Mouse (Mus musculus): Measurements from ENCODE around the gene Tmem91. TPM values are rescaled to one million over a fixed set of nuclear protein-coding genes. Genes with fewer than 3 reads are reported as not detected.

The Tmem91 gene
- polyA plus RNA-seq, 1 experiment from 2014 or later: 3.6 TPM

GRCm38 (mm10) chr7:25711731-25712197 is 36.8 kb upstream of the Tmem91 start:
- H3K9ac ChIP-seq (ENCODE audit: low read length): no peak overlapping the region
- H3K4me1 ChIP-seq (replicated peaks; ENCODE audit: control insufficient read depth, insufficient read depth, low read length): peaks cover 18% of the 10 kb centered on the region
- H3K9me3 ChIP-seq (ENCODE audit: control insufficient read depth, low read length): no peaks in the 10 kb centered on the region
- WGBS: 39% methylated on average over 7 of the region's 7 CpGs
- no peak for ATAC-seq (ENCODE audit: low read depth)
- no peaks in the 10 kb centered on the region for H3K27me3 ChIP-seq (ENCODE audit: control insufficient read depth, insufficient read depth, low read depth, low read length)
- H3K4me2 ChIP-seq (ENCODE audit: low read depth, low read length): no peak overlapping the region
- peaks cover 33% of the 10 kb centered on the region for H3K36me3 ChIP-seq (ENCODE audit: control insufficient read depth, insufficient read depth, low read length)
- no peak overlapping the region for H3K4me3 ChIP-seq (ENCODE audit: low read length)
- no peak overlapping the region for H3K27ac ChIP-seq (ENCODE audit: low read length)

- no peak overlapping the region for H3K4me3 ChIP-seq (ENCODE audit: low read length)
- H3K27me3 ChIP-seq (ENCODE audit: control insufficient read depth, insufficient read depth, low read depth, low read length): no peaks in the 10 kb centered on the region
- H3K36me3 ChIP-seq (ENCODE audit: control insufficient read depth, insufficient read depth, low read length): peaks cover 33% of the 10 kb centered on the region
- WGBS: 69% methylated on average over 5 of the region's 5 CpGs
- H3K27ac ChIP-seq (ENCODE audit: low read length): no peak overlapping the region
- no peak overlapping the region for H3K9ac ChIP-seq (ENCODE audit: low read length)
- H3K4me1 ChIP-seq (replicated peaks; ENCODE audit: control insufficient read depth, insufficient read depth, low read length): peaks cover 24% of the 10 kb centered on the region
- no peaks in the 10 kb centered on the region for H3K9me3 ChIP-seq (ENCODE audit: control insufficient read depth, low read length)
- no peak overlapping the region for H3K4me2 ChIP-seq (ENCODE audit: low read depth, low read length)
- ATAC-seq (ENCODE audit: low read depth): no peak
These were observed 36.2 kb upstream of the Tmem91 start for GRCm38 (mm10) chr7:25711165-25711564.

- Histone ChIP-seq H3K36me3 (ENCODE audit: control insufficient read depth, insufficient read depth, low read length) (peaks cover 29% of the 10 kb centered on the region), H3K9me3 (ENCODE audit: control insufficient read depth, low read length) (no peaks in the 10 kb centered on the region), H3K27ac (ENCODE audit: low read length) (0 out of 2 replicates have a peak overlapping the region, but pooled peaks have one; percentile 2), H3K4me2 (ENCODE audit: low read depth, low read length) (no peak overlapping the region), H3K4me1 (replicated peaks; ENCODE audit: control insufficient read depth, insufficient read depth, low read length) (peaks cover 30% of the 10 kb centered on the region), H3K27me3 (ENCODE audit: control insufficient read depth, insufficient read depth, low read depth, low read length) (no peaks in the 10 kb centered on the region), H3K9ac (ENCODE audit: low read length) (peak overlapping the region; percentile 36), H3K4me3 (ENCODE audit: low read length) (no peak overlapping the region)
- no peak for ATAC-seq (ENCODE audit: low read depth)
- WGBS: 13% methylated on average over 7 of the region's 7 CpGs
These were observed 35.7 kb upstream of the Tmem91 start for GRCm38 (mm10) chr7:25710519-25711130.

DNA sequence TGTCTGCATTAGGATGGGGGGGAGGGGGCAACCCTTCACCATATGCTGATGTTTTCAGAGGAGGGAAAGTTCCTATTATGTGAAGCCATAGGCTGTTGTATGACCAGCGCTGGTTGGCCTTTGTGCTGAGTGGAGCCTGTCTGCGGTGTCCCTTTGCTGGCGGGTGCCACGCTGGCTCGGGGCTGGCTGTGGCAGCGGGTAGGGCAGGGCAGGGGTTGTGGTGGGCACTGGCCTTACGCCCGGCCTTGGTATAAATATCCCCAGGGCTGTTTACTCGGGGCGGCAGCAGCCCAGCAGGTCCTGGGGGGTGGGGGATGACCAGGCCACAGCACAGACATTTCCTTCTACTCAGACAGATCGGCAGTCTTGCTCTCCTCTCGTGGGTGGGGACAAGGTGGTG is 35.0 kb upstream of the Tmem91 start:
- H3K27me3 ChIP-seq (ENCODE audit: control insufficient read depth, insufficient read depth, low read depth, low read length): no peaks in the 10 kb centered on the region
- H3K9me3 ChIP-seq (ENCODE audit: control insufficient read depth, low read length): no peaks in the 10 kb centered on the region
- H3K9ac ChIP-seq (ENCODE audit: low read length): peak overlapping the region; percentile 19; the same call in 1 of the 2 replicates
- H3K36me3 ChIP-seq (ENCODE audit: control insufficient read depth, insufficient read depth, low read length): peaks cover 23% of the 10 kb centered on the region
- H3K4me3 ChIP-seq (ENCODE audit: low read length): no peak overlapping the region
- H3K27ac ChIP-seq (ENCODE audit: low read length): 0 out of 2 replicates have a peak overlapping the region, but pooled peaks have one; percentile 2
- H3K4me1 ChIP-seq (replicated peaks; ENCODE audit: control insufficient read depth, insufficient read depth, low read length): peaks cover 35% of the 10 kb centered on the region
- WGBS: 8% methylated on average over 12 of the region's 12 CpGs
- no peak overlapping the region for H3K4me2 ChIP-seq (ENCODE audit: low read depth, low read length)
- ATAC-seq (ENCODE audit: low read depth): no peak

- Histone ChIP-seq H3K27me3 (ENCODE audit: control insufficient read depth, insufficient read depth, low read depth, low read length) (no peaks in the 10 kb centered on the region; the same call in 1 of the 2 replicates), H3K36me3 (ENCODE audit: control insufficient read depth, insufficient read depth, low read length) (peaks cover 2% of the 10 kb centered on the region; the same call in 1 of the 2 replicates), H3K27ac (ENCODE audit: low read length) (peak overlapping the region; percentile 82), H3K9me3 (ENCODE audit: control insufficient read depth, low read length) (no peaks in the 10 kb centered on the region), H3K4me1 (replicated peaks; ENCODE audit: control insufficient read depth, insufficient read depth, low read length) (peaks cover 43% of the 10 kb centered on the region), H3K9ac (ENCODE audit: low read length) (no peak overlapping the region), H3K4me2 (ENCODE audit: low read depth, low read length) (no peak overlapping the region), H3K4me3 (ENCODE audit: low read length) (no peak overlapping the region)
- WGBS: 36% methylated on average over 15 of the region's 15 CpGs
- ATAC-seq (ENCODE audit: low read depth): peak; percentile 78
These were observed 32.8 kb upstream of the Tmem91 start for GRCm38 (mm10) chr7:25707581-25708292.

DNA sequence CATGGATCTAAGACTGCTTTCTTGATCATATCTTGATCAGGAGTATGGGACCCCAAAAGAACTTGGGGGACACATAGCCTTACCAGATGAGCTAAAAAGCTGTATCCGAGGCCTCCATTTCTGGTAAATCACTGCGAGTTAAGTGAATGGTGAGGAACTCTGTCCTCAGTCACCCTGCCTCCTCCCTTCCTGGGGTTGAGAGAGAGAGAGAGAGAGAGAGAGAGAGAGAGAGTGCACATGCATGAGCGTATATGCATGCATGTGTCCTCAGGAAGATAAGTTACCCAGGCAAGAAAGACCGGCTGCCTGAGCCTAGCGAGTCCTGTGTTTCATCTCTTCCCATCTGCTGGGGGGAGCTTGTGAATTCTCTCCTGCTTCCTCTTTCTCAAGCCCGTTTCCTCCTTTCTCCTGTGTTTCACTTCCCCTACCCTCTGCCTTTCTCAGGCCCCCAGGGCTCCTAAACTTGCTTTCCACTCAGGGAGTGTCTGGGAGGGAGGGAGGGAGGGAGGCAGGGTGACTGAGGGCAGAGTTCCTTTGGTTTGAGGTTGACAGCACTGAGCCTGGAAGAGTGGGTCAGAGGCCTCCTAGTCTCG is 31.7 kb upstream of the Tmem91 start:
- Histone ChIP-seq H3K4me2 (ENCODE audit: low read depth, low read length) (no peak overlapping the region), H3K4me3 (ENCODE audit: low read length) (no peak overlapping the region), H3K4me1 (replicated peaks; ENCODE audit: control insufficient read depth, insufficient read depth, low read length) (peaks cover 43% of the 10 kb centered on the region), H3K36me3 (ENCODE audit: control insufficient read depth, insufficient read depth, low read length) (peaks cover 6% of the 10 kb centered on the region), H3K9me3 (ENCODE audit: control insufficient read depth, low read length) (peaks cover 6% of the 10 kb centered on the region), H3K9ac (ENCODE audit: low read length) (peak overlapping the region; percentile 19; the same call in 1 of the 2 replicates), H3K27me3 (ENCODE audit: control insufficient read depth, insufficient read depth, low read depth, low read length) (no peaks in the 10 kb centered on the region; the same call in 1 of the 2 replicates), H3K27ac (ENCODE audit: low read length) (peak overlapping the region; percentile 82)
- 39% methylated on average over 7 of the region's 7 CpGs for WGBS
- no peak for ATAC-seq (ENCODE audit: low read depth)

GRCm38 (mm10) chr7:25705801-25706251 is 30.9 kb upstream of the Tmem91 start:
- Histone ChIP-seq H3K27ac (ENCODE audit: low read length) (peak overlapping the region; percentile 82), H3K36me3 (ENCODE audit: control insufficient read depth, insufficient read depth, low read length) (peaks cover 11% of the 10 kb centered on the region), H3K9me3 (ENCODE audit: control insufficient read depth, low read length) (peaks cover 6% of the 10 kb centered on the region), H3K9ac (ENCODE audit: low read length) (no peak overlapping the region), H3K27me3 (ENCODE audit: control insufficient read depth, insufficient read depth, low read depth, low read length) (no peaks in the 10 kb centered on the region; the same call in 1 of the 2 replicates), H3K4me3 (ENCODE audit: low read length) (no peak overlapping the region), H3K4me2 (ENCODE audit: low read depth, low read length) (no peak overlapping the region), H3K4me1 (replicated peaks; ENCODE audit: control insufficient read depth, insufficient read depth, low read length) (peaks cover 43% of the 10 kb centered on the region)
- 22% methylated on average over 6 of the region's 6 CpGs for WGBS
- ATAC-seq (ENCODE audit: low read depth): peak; percentile 14; the same call in 1 of the 2 replicates

DNA sequence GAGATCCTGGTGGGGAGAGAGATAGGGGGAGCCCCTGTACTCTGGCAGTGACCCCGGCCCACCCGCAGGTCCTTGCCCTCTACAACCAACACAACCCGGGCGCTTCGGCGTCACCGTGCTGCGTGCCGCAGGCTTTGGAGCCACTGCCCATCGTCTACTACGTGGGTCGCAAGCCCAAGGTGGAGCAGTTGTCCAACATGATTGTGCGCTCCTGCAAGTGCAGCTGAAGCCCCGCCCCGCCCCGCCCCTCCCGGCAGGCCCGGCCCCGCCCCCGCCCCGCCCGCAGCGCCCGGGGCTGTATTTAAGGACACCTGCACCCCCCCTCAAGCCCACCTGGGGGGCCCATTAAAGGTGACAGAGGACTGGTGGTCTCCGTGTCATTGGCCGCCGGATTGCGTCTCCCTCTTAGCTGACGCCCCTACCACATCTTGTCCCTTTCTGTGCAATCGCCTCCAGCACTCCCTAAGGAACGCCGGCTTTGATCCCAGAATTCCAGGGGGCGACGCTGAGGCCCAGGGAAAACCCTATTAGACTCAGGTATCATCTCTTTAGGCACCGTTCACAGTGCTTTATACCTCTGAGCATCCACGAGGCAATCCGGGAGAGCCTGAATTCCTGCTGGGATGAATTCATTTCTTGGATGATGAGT is 29.9 kb upstream of the Tmem91 start:
- H3K4me3 ChIP-seq (ENCODE audit: low read length): peak overlapping the region; percentile 26; the same call in 1 of the 2 replicates
- WGBS: 12% methylated on average over 32 of the region's 37 CpGs
- H3K27ac ChIP-seq (ENCODE audit: low read length): no peak overlapping the region
- no peaks in the 10 kb centered on the region; the same call in 1 of the 2 replicates for H3K27me3 ChIP-seq (ENCODE audit: control insufficient read depth, insufficient read depth, low read depth, low read length)
- peaks cover 39% of the 10 kb centered on the region for H3K4me1 ChIP-seq (replicated peaks; ENCODE audit: control insufficient read depth, insufficient read depth, low read length)
- H3K36me3 ChIP-seq (ENCODE audit: control insufficient read depth, insufficient read depth, low read length): peaks cover 13% of the 10 kb centered on the region
- peaks cover 6% of the 10 kb centered on the region for H3K9me3 ChIP-seq (ENCODE audit: control insufficient read depth, low read length)
- H3K9ac ChIP-seq (ENCODE audit: low read length): no peak overlapping the region
- ATAC-seq (ENCODE audit: low read depth): no peak
- peak overlapping the region; percentile 53 for H3K4me2 ChIP-seq (ENCODE audit: low read depth, low read length)

Data from lung, embryonic 16.5 days (tissue).